Mouse (Mus musculus): ENCODE data around the gene Kcnk7.

Gene Kcnk7

GRCm38 (mm10) chr19:5725767-5726515 is 21.8 kb downstream of the Kcnk7 start, which contains the start of gene Ehbp1l1:
Ehbp1l1 (minus strand) TSS chr19:5726317.
- peak; percentile 69 to 82 for DNase-seq

- peak in 1 of 2 experiments; percentile 37 for DNase-seq
These were observed 22.9 kb downstream of the Kcnk7 start for GRCm38 (mm10) chr19:5726961-5727578.

DNA sequence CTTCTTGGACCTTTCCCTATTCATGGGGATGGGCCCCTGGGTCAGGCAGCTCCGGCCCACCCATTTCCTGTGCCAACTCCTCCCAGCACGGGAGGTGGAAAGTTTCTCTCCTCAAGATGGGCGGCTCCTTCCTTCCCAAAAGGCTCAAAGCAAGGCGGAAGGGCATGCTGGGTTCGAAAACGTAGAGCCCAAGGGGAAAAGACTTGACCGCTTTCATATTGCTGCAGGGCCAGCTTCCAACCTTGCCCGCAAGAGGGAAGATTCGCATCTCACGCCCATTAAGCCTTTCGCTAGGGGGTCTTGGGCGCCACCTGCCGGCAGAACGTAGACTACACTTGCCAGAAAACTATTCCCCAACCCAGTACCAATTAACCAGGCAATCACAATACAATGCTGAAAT is 23.5 kb downstream of the Kcnk7 start:
- DNase-seq, result peak; percentile 77 to 92

- DNase-seq, result no peak
These were observed 24.7 kb downstream of the Kcnk7 start for GRCm38 (mm10) chr19:5728631-5729443.

DNA sequence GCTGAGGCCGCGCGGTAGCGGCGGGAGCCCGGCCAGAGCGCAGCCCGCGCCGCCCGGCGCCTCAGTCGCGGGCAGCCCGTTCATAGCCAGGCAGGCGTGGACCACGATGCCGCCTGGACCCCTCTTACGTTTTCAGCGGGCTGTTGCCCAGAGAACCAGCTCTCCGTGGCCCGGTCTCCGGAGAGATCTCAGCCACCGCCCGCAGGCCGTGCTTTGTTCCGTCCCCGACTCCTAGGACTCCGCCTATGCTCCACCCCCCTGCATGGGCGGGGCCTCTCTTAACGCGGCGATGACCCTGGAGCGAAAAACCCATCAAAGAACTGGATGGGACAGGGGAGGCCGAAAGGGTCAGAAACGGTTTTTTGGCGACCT is 25.3 kb downstream of the Kcnk7 start, which contains the start of gene Fam89b:
Gene Fam89b, minus strand, starts transcription at position 210 of the 372 bp plus-strand sequence.
- DNase-seq, result peak; percentile 79 to 93

GRCm38 (mm10) chr19:5730314-5731186 is 26.4 kb downstream of the Kcnk7 start:
- peak in 1 of 2 experiments; percentile 22 for DNase-seq

GRCm38 (mm10) chr19:5731264-5731978 is 27.3 kb downstream of the Kcnk7 start:
- DNase-seq, result peak; percentile 85 to 89

- DNase-seq, result no peak
These were observed 30.2 kb downstream of the Kcnk7 start for GRCm38 (mm10) chr19:5734325-5734724.

- DNase-seq, result no peak
These were observed 35.3 kb downstream of the Kcnk7 start for GRCm38 (mm10) chr19:5739446-5739845.

- DNase-seq, result no peak
These were observed 36.5 kb downstream of the Kcnk7 start, which contains the start of gene Ltbp3 for GRCm38 (mm10) chr19:5740320-5741317. Ltbp3 (plus strand) TSS chr19:5740904.

DNA sequence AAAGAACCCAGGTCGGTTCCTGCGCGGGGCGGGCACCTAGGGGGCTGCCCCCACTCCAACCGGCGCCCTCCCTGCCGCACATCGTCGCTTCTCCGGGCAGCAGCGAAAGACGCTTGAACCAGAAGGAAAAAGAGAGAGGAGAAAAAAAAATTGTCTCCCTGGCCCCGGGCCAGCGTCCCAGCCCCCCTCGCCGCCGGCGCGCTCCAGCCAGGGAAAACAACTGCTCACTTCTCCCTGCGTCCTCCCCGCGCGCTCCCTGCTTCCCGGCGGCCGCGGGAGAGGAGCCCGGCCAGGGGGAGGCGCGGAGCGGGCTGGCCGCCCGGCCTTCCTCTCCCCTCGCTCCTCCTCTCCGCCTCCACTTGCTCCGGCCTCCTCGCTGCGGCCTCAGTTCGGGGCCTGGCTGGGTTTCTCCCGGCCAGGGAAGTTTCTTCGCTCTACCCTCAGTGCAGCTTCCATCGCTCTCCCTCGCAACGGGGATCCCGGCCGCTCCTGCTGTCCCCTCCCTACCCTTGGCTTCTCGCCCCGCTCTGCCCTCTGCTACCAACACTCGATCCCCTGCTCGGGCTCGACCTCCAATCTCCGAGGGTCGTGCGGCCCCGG is 37.6 kb downstream of the Kcnk7 start:
- peak in 1 of 2 experiments; percentile 25 for DNase-seq

GRCm38 (mm10) chr19:5742241-5742641 is 38.1 kb downstream of the Kcnk7 start:
- no peak for DNase-seq

- no peak for DNase-seq
These were observed 39.4 kb downstream of the Kcnk7 start for GRCm38 (mm10) chr19:5743576-5743975.

DNA sequence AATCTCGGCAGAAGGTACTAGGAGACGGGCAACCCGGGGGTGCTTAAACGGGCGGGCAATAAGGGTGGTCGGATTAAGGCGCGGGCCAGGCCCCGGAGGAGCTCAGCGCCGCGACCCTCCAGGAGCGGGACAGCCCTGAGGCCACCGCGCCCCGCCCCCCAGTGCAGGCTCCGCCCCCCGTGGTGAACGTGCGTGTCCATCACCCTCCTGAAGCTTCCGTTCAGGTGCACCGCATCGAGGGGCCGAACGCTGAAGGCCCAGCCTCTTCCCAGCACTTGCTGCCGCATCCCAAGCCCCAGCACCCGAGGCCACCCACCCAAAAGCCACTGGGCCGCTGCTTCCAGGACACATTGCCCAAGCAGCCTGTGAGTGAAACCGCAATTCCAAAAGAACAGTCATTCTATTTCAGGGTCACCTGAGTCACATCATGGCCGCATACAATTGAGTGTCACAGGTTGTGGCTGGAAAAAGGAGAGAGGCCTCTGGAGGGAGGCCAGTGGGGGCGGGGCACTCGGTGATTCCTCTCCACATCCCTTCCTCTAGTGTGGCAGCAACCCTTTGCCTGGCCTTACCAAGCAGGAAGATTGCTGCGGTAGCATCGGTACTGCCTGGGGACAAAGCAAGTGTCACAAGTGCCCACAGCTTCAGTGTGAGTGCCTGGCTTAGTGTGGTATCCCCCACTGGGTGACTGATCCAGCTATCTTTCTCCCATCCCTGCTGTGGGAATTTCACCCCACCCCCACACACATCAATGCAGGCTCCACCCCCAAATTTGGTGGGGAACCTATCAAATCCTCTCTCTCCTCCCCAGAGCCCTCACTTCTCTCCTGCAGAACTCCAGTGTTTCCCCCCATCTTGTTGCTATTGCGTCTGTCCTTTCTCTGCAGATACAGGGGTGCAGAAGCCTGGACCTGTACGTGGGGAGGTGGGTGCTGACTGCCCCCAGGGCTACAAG is 41.9 kb downstream of the Kcnk7 start:
- no peak for DNase-seq

- DNase-seq, result no peak
These were observed 42.8 kb downstream of the Kcnk7 start for GRCm38 (mm10) chr19:5746907-5747363.

DNA sequence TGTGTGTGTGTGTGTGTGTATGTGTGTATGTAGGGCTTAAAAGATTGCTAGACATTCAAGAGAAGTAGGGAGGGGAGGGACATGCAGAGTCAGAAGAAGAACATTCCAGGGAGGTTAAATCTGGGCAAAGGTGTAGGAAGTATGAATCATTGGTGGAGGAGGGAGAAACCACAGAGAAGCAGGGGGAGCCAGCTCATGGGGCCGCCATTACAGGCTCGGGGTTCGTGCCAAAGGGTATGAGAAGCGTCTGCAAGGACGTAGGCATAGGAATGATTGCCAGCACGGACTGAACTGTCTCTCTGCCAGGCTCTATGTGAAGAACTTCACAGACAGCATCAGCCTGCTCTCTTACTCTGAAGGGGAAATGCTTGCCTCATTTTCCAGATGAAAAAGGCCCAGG is 45.3 kb downstream of the Kcnk7 start:
- DNase-seq, result no peak

GRCm38 (mm10) chr19:5750951-5751350 is 46.8 kb downstream of the Kcnk7 start:
- no peak for DNase-seq

- no peak for DNase-seq
These were observed 47.6 kb downstream of the Kcnk7 start for GRCm38 (mm10) chr19:5751742-5752141.
